Mouse (Mus musculus): Measurements from ENCODE around the gene Rhbg. TPM values are rescaled to one million over a fixed set of nuclear protein-coding genes. Genes with fewer than 3 reads are reported as not detected.
A peak's percentile ranks its signal among the peaks of the same experiment; 100 is the strongest.

Rhbg gene
- total and polyA plus RNA-seq, 3 experiments: not detected

DNA sequence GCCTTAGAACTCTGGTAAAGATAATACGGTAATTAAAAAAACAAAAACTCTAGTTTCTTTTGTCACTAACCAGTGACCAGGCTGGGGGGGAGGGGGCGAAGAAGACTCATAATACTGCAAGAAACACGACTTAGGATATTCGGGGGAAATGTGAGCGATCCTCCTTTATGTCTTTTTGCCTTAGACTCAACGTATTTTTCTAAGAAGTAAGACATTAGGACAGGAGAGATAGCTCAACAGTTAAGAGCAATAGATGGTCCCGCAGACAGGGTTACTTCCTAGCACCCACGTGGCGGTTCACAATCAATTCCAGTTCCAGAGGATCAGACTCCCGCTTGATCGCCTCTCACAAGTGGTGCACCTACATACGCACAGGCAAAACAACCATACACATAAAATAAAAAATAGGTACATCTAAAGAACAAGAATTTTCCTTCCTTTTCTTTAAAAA, 41.6 kb upstream of the Rhbg start:
- TF ChIP-seq MAFK (IDR thresholded peaks at IDR 0.05; ENCODE audit: borderline replicate concordance, low read depth, low read length) (0 out of 2 replicates have a peak, but pooled peaks have one; percentile 34), JUND (IDR thresholded peaks at IDR 0.05; ENCODE audit: low read depth, low read length) (0 out of 2 replicates have a peak, but pooled peaks have one; percentile 21), UBTF (IDR thresholded peaks at IDR 0.05; ENCODE audit: borderline replicate concordance, insufficient read depth, low read depth, low read length) (no peak), BHLHE40 (IDR thresholded peaks at IDR 0.05; ENCODE audit: borderline replicate concordance, low read depth, low read length) (peak; percentile 61), ETS1 (IDR thresholded peaks at IDR 0.05; ENCODE audit: low read depth, low read length) (peak; percentile 60; the same call in 1 of the 2 replicates), CHD2 (IDR thresholded peaks at IDR 0.05; ENCODE audit: low read length) (peak; percentile 14; the same call in 1 of the 2 replicates), GATA1 (IDR thresholded peaks at IDR 0.05; ENCODE audit: low read depth, low read length) (no peak), MEF2A (IDR thresholded peaks at IDR 0.05; ENCODE audit: extremely low read depth, insufficient replicate concordance, low read depth, low read length, poor library complexity, severe bottlenecking) (0 out of 2 replicates have a peak, but pooled peaks have one; percentile 23), POLR2AphosphoS5 (IDR thresholded peaks at IDR 0.05; ENCODE audit: borderline replicate concordance, low read depth, low read length) (0 out of 2 replicates have a peak, but pooled peaks have one; percentile 45), ZNF384 (IDR thresholded peaks at IDR 0.05; ENCODE audit: low read depth, low read length) (peak; percentile 58; the same call in 1 of the 2 replicates), MAX (IDR thresholded peaks at IDR 0.05; ENCODE audit: low read length) (peak; percentile 99), EP300 (IDR thresholded peaks at IDR 0.05; ENCODE audit: low read depth in 1 of 2, low read length in 2 of 2) (peak in 1 of 2 experiments; percentile 38; a peak in 1 of 4 replicates), TCF12 (IDR thresholded peaks at IDR 0.05; ENCODE audit: low read depth, low read length) (no peak), RCOR1 (IDR thresholded peaks at IDR 0.05; ENCODE audit: low read depth, low read length) (no peak), TAL1 (IDR thresholded peaks at IDR 0.05; ENCODE audit: low read length) (no peak), SIN3A (IDR thresholded peaks at IDR 0.05; ENCODE audit: low read length) (peak; percentile 99), TBP (IDR thresholded peaks at IDR 0.05; ENCODE audit: low read depth, low read length) (peak; percentile 74; the same call in 1 of the 2 replicates), E2F4 (IDR thresholded peaks at IDR 0.05; ENCODE audit: borderline replicate concordance, low read depth, low read length) (no peak; the same call in 1 of the 2 replicates), SMC3 (IDR thresholded peaks at IDR 0.05; ENCODE audit: low read depth, low read length) (no peak), MXI1 (IDR thresholded peaks at IDR 0.05; ENCODE audit: low read depth, low read length) (peak; percentile 100), CTCF (IDR thresholded peaks at IDR 0.05 in 2 of 3, conservative IDR thresholded peaks at IDR 0.05 in 1 of 3; ENCODE audit: control insufficient read depth in 1 of 3, insufficient read depth in 1 of 3, low read depth in 2 of 3, low read length in 3 of 3, poor library complexity in 1 of 3, severe bottlenecking in 1 of 3) (no peak), POLR2A (IDR thresholded peaks at IDR 0.05; ENCODE audit: control insufficient read depth in 1 of 2, insufficient read depth in 1 of 2, low read depth in 1 of 2, low read length in 2 of 2, poor library complexity in 1 of 2) (no peak), POLR2AphosphoS2 (IDR thresholded peaks at IDR 0.05; ENCODE audit: low read length) (no peak; the same call in 1 of the 2 replicates), CHD1 (IDR thresholded peaks at IDR 0.05; ENCODE audit: low read depth, low read length) (peak; percentile 91), RAD21 (IDR thresholded peaks at IDR 0.05; ENCODE audit: low read depth, low read length) (no peak), NELFE (IDR thresholded peaks at IDR 0.05; ENCODE audit: low read depth, low read length) (no peak), MYC (IDR thresholded peaks at IDR 0.05; ENCODE audit: low read depth, low read length) (peak; percentile 100), ZKSCAN1 (IDR thresholded peaks at IDR 0.05; ENCODE audit: low read depth, low read length) (no peak; the same call in 1 of the 2 replicates), ZMIZ1 (IDR thresholded peaks at IDR 0.05; ENCODE audit: low read depth, low read length) (peak; percentile 86), USF1 (IDR thresholded peaks at IDR 0.05; ENCODE audit: low read depth, low read length) (peak; percentile 83), HCFC1 (IDR thresholded peaks at IDR 0.05; ENCODE audit: low read depth, low read length) (no peak)

More for the DNA sequence above, 41.6 kb upstream of the Rhbg start:
- Histone ChIP-seq H3K4me3 (ENCODE audit: control insufficient read depth in 1 of 2, insufficient read depth in 1 of 2, low read depth in 2 of 2, low read length in 2 of 2) (peak overlapping the region; percentile 70 to 75), H3K9me3 (replicated peaks; ENCODE audit: insufficient read depth, low read length) (no peaks in the 10 kb centered on the region), H3K4me1 (ENCODE audit: control insufficient read depth in 1 of 2, insufficient read depth in 2 of 2, low read length in 2 of 2) (peaks cover 7 to 11% of the 10 kb centered on the region in 2 experiments), H3K27ac (ENCODE audit: control insufficient read depth, low read depth, low read length) (peak overlapping the region; percentile 95), H3K9ac (ENCODE audit: control insufficient read depth, low read depth, low read length, poor library complexity, severe bottlenecking) (peak overlapping the region; percentile 84), H3K27me3 (ENCODE audit: control insufficient read depth in 1 of 2, insufficient read depth in 2 of 2, low read length in 2 of 2) (no peaks in the 10 kb centered on the region), H3K36me3 (ENCODE audit: control insufficient read depth in 1 of 2, insufficient read depth in 2 of 2, low read length in 2 of 2) (peaks cover 17 to 34% of the 10 kb centered on the region in 2 experiments), H3K79me2 (ENCODE audit: control insufficient read depth, insufficient read depth, low read length, poor library complexity) (peaks cover 42% of the 10 kb centered on the region)
- peak; percentile 89 for DNase-seq (ENCODE audit: low read depth, low spot score)

All from MEL (cell line).